In the genomic region with DNA sequence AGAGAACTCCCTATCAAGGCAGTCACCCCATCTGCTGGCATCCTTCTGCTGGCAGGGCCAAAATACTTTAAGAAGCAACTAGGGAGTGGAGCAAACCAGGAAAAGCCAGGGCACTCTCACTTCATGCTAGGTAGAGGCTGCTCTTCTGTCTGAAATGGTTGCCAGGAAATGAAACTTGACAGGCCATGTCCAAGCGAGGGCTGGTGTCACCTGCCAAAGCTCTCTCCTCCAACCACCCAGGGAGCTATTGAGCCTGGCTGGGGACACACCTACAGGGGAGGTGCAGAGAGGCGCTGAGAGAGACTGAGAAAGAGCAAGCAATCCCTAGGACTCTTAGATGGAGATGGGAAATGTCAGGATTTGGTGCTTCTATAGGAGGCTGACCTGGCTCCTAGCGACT, we compare ENCODE assay signal across 11 mouse cellular contexts. TPM values are rescaled to one million over a fixed set of nuclear protein-coding genes. Genes with fewer than 3 reads are reported as not detected.
DNase-seq lines count a peak whose midpoint lies in the region; ATAC-seq and TF ChIP-seq lines count a peak whose summit lies in the region.
"Had no signal": no experiment of that assay in that cellular context is flagged by ENCODE, and none has a peak within 500 bp of the region (broad histone marks: within the 10 kb centered on the region; RNA-seq: fewer than 3 reads in every experiment).

No protein-coding gene starts in this region.

- peaks cover 26% of the 10 kb centered on the region for H3K4me1 ChIP-seq in heart, embryonic 11.5 days (ENCODE audit: control insufficient read depth, insufficient read depth, low read length)
- peaks cover 48% of the 10 kb centered on the region for H3K4me1 ChIP-seq in lung, embryonic 15.5 days
- H3K4me1 ChIP-seq in lung, adult 2 months (ENCODE audit: control insufficient read depth, insufficient read depth, low read length) = peaks cover 20% of the 10 kb centered on the region
- peaks cover 29% of the 10 kb centered on the region for H3K4me1 ChIP-seq in stomach, embryonic 16.5 days (ENCODE audit: control insufficient read depth, insufficient read depth, low read length)

- H3K36me3 ChIP-seq in heart, embryonic 11.5 days (ENCODE audit: control insufficient read depth, insufficient read depth, low read length) = no peaks in the 10 kb centered on the region
- no peaks in the 10 kb centered on the region for H3K36me3 ChIP-seq in lung, embryonic 15.5 days
- H3K36me3 ChIP-seq in stomach, embryonic 16.5 days (ENCODE audit: control insufficient read depth, insufficient read depth, low read length) = no peaks in the 10 kb centered on the region
- H3K36me3 ChIP-seq: hindbrain, embryonic 15.5 days; limb, embryonic 15.5 days had no signal

- 6% methylated on average over 3 of the region's 3 CpGs for WGBS in heart, embryonic 11.5 days (ENCODE audit: insufficient replicate concordance)
- WGBS in lung, embryonic 15.5 days = 14% methylated on average over 3 of the region's 3 CpGs
- 29% methylated on average over 3 of the region's 3 CpGs for WGBS in lung, adult 2 months
- WGBS in stomach, embryonic 16.5 days = 18% methylated on average over 3 of the region's 3 CpGs

- TF ChIP-seq POLR2A in lung, adult 2 months (IDR thresholded peaks at IDR 0.05; ENCODE audit: borderline replicate concordance, extremely low read depth, low read depth, low read length) = no peak

- no peaks in the 10 kb centered on the region for H3K9me3 ChIP-seq in heart, embryonic 11.5 days (replicated peaks; ENCODE audit: control insufficient read depth, low read length)
- no peaks in the 10 kb centered on the region for H3K9me3 ChIP-seq in lung, embryonic 15.5 days
- no peaks in the 10 kb centered on the region for H3K9me3 ChIP-seq in stomach, embryonic 16.5 days (replicated peaks; ENCODE audit: control insufficient read depth, low read length)
- H3K9me3 ChIP-seq: hindbrain, embryonic 15.5 days; limb, embryonic 15.5 days had no signal

- no peak overlapping the region; the same call in 1 of the 2 replicates for H3K4me2 ChIP-seq in heart, embryonic 11.5 days
- peak overlapping the region; percentile 99 for H3K4me2 ChIP-seq in lung, embryonic 15.5 days
- peak overlapping the region; percentile 100; the same call in 1 of the 2 replicates for H3K4me2 ChIP-seq in stomach, embryonic 16.5 days (ENCODE audit: low read depth, low read length)

- peaks cover 75% of the 10 kb centered on the region for H3K27me3 ChIP-seq in heart, embryonic 11.5 days (ENCODE audit: control insufficient read depth, insufficient read depth, low read length)
- H3K27me3 ChIP-seq in lung, embryonic 15.5 days = peaks cover 72% of the 10 kb centered on the region
- H3K27me3 ChIP-seq in stomach, embryonic 16.5 days (ENCODE audit: control insufficient read depth, insufficient read depth, low read length) = peaks cover 50% of the 10 kb centered on the region

- no peak overlapping the region for H3K27ac ChIP-seq in heart, embryonic 11.5 days (ENCODE audit: low read depth, low read length)
- no peak overlapping the region for H3K27ac ChIP-seq in lung, embryonic 15.5 days
- peak overlapping the region; percentile 20; the same call in 1 of the 2 replicates for H3K27ac ChIP-seq in stomach, embryonic 16.5 days (ENCODE audit: low read length)
- H3K27ac ChIP-seq: hindbrain, embryonic 15.5 days; limb, embryonic 15.5 days had no signal

- peak overlapping the region; percentile 26; the same call in 1 of the 2 replicates for H3K4me3 ChIP-seq in heart, embryonic 11.5 days (ENCODE audit: low read depth, low read length)
- no peak overlapping the region for H3K4me3 ChIP-seq in lung, embryonic 15.5 days
- H3K4me3 ChIP-seq in lung, adult 2 months (replicated peaks; ENCODE audit: extremely low read depth, low read depth, low read length) = no peak overlapping the region
- H3K4me3 ChIP-seq in stomach, embryonic 16.5 days (replicated peaks; ENCODE audit: low read length) = no peak overlapping the region

- no peak overlapping the region for H3K9ac ChIP-seq in heart, embryonic 11.5 days (ENCODE audit: low read depth, low read length)
- 0 out of 2 replicates have a peak overlapping the region, but pooled peaks have one; percentile 11 for H3K9ac ChIP-seq in lung, embryonic 15.5 days
- peak overlapping the region; percentile 42; the same call in 1 of the 2 replicates for H3K9ac ChIP-seq in stomach, embryonic 16.5 days (ENCODE audit: low read length)
- H3K9ac ChIP-seq: hindbrain, embryonic 15.5 days; limb, embryonic 15.5 days had no signal

- no peak for TF ChIP-seq CTCF in lung, adult 2 months (IDR thresholded peaks at IDR 0.05; ENCODE audit: insufficient read depth, low read length)

- no peak for ATAC-seq in heart, embryonic 11.5 days (replicated peaks; ENCODE audit: insufficient number of reproducible peaks, low FRiP score, low TSS enrichment)
- no peak for ATAC-seq in lung, embryonic 15.5 days (ENCODE audit: borderline replicate concordance, extremely low read depth, low FRiP score, low TSS enrichment)
- no peak for ATAC-seq in stomach, embryonic 16.5 days (ENCODE audit: insufficient read depth, low FRiP score)
- ATAC-seq: activated CD4-positive, CD25-positive, alpha-beta regulatory T cell, adult 4 months had no signal

- no peak for DNase-seq in heart, adult 9 months (ENCODE audit: low spot score in 2 of 2)
- no peak for DNase-seq in lung, adult 2 months
- peak; percentile 40 for DNase-seq in induced T-regulatory cell, adult 2 months (ENCODE audit: low read depth)
- no peak for DNase-seq in adrenal gland, adult 2 months
- no peak for DNase-seq in layer of hippocampus, adult 8-10 months (ENCODE audit: low spot score in 2 of 2)

RNA-seq across cellular contexts. Expression of gene Cbx8, which starts 18.5 kb away (rescaled TPM):
- polyA plus RNA-seq in heart, embryonic 11.5 days (2014; fragmentation: Nextera tagmentation; extraction: Ambion mirVana) = 6.7 and 7.8 TPM in 2 replicates
- polyA plus RNA-seq in lung, embryonic 15.5 days (2015; fragmentation: Nextera tagmentation; extraction: Ambion mirVana) = 9.4 and 11.3 TPM in 2 replicates
- 3.8 and 3.9 TPM in 2 replicates for polyA plus RNA-seq in lung, adult 2 months (2012; rRNA removed)
- 5.8 and 6.4 TPM in 2 replicates for polyA plus RNA-seq in stomach, embryonic 16.5 days (2015; fragmentation: Nextera tagmentation; extraction: Ambion mirVana)
- total RNA-seq in adrenal gland, adult 2 months (2021) = 10 to 100 TPM; 16.3 to 22.9 TPM
- polyA plus RNA-seq in adrenal gland, adult 2 months (2012; rRNA removed) = 11.3 and 12.2 TPM in 2 replicates
- 10 to 100 TPM in 2 of 4 experiments, 1 to 10 TPM in 2; 6.9 to 11.9 (median 9.6) TPM for total RNA-seq in layer of hippocampus, adult 8-10 months (2022)

RNA-seq across cellular contexts. Expression of gene Cbx4, which starts 26.8 kb away (rescaled TPM):
- 6.3 and 7.7 TPM in 2 replicates for polyA plus RNA-seq in heart, embryonic 11.5 days (2014; fragmentation: Nextera tagmentation; extraction: Ambion mirVana)
- polyA plus RNA-seq in lung, embryonic 15.5 days (2015; fragmentation: Nextera tagmentation; extraction: Ambion mirVana) = 13.3 and 14.1 TPM in 2 replicates
- 16.2 and 16.8 TPM in 2 replicates for polyA plus RNA-seq in lung, adult 2 months (2012; rRNA removed)
- polyA plus RNA-seq in stomach, embryonic 16.5 days (2015; fragmentation: Nextera tagmentation; extraction: Ambion mirVana) = 8.5 and 10.1 TPM in 2 replicates
- 100 to 1,000 TPM; 144 to 197 TPM for total RNA-seq in adrenal gland, adult 2 months (2021)
- 89.0 and 127 TPM in 2 replicates for polyA plus RNA-seq in adrenal gland, adult 2 months (2012; rRNA removed)
- total RNA-seq in layer of hippocampus, adult 8-10 months (2022) = 10 to 100 TPM; 40.7 to 47.2 (median 44.0) TPM

RNA-seq across cellular contexts. Expression of gene Cbx2, which starts 36.5 kb away (rescaled TPM):
- 23.6 and 23.8 TPM in 2 replicates for polyA plus RNA-seq in heart, embryonic 11.5 days (2014; fragmentation: Nextera tagmentation; extraction: Ambion mirVana)
- 36.7 and 38.3 TPM in 2 replicates for polyA plus RNA-seq in lung, embryonic 15.5 days (2015; fragmentation: Nextera tagmentation; extraction: Ambion mirVana)
- polyA plus RNA-seq in lung, adult 2 months (2012; rRNA removed) = 2.9 and 4.4 TPM in 2 replicates
- 15.2 and 16.5 TPM in 2 replicates for polyA plus RNA-seq in stomach, embryonic 16.5 days (2015; fragmentation: Nextera tagmentation; extraction: Ambion mirVana)
- total RNA-seq in adrenal gland, adult 2 months (2021) = 1 to 10 TPM; 5.1 to 5.3 TPM
- 2.7 and 2.9 TPM in 2 replicates for polyA plus RNA-seq in adrenal gland, adult 2 months (2012; rRNA removed)
- 1 to 10 TPM; 1.7 to 3.9 (median 2.4) TPM for total RNA-seq in layer of hippocampus, adult 8-10 months (2022)
